Mouse (Mus musculus) hindbrain, postnatal 0 days (tissue): ENCODE measurements at regions not wholly inside any gene's neighbourhood (a gene's known extent, or its start where the extent isn't known, plus 50 kb on each side); places are given as distances from the start of the nearest gene placed in this dataset.

ENCODE experiments used
- ATAC-seq: fragments of 200-750 bp; cut with Nextera tagmentation; 2 replicates; pipeline ENCODE4 v1.8.0; 2017; ENCODE audit warnings: mild to moderate bottlenecking, moderate TSS enrichment, moderate library complexity
- DNase-seq: peaks from one replicate; pipeline ENCODE4 v3.0.0-alpha.2; 2015; ENCODE audit warnings: low spot score
- H3K27ac ChIP-seq: fragments of 300-500 bp; sonication (generic); 2 replicates; pipeline ENCODE4 v1.5.1; 2014; ENCODE audit warnings: mild to moderate bottlenecking
- H3K27me3 ChIP-seq: fragments of 300-500 bp; sonication (generic); 2 replicates; pipeline ENCODE4 v1.6.1; 2014; ENCODE audit warnings: low read length, mixed read lengths; ENCODE audit not compliant: insufficient read depth
- H3K36me3 ChIP-seq: fragments of 300-500 bp; sonication (generic); 2 replicates; pipeline ENCODE4 v1.6.1; 2014; ENCODE audit warnings: low read length, mixed read lengths; ENCODE audit not compliant: insufficient read depth
- H3K4me1 ChIP-seq: fragments of 300-500 bp; sonication (generic); 2 replicates; pipeline ENCODE4 v1.6.1; 2014; ENCODE audit warnings: antibody characterized with exemption, low read length, mixed read lengths; ENCODE audit not compliant: insufficient read depth
- H3K4me2 ChIP-seq: fragments of 300-500 bp; sonication (generic); 2 replicates; pipeline ENCODE4 v1.6.1; 2014; ENCODE audit warnings: low read depth, mild to moderate bottlenecking, low read length, moderate library complexity, mixed read lengths
- H3K4me3 ChIP-seq: fragments of 300-500 bp; sonication (generic); 2 replicates; pipeline ENCODE4 v1.5.1; 2014; ENCODE audit warnings: low read length
- H3K9ac ChIP-seq: fragments of 300-500 bp; sonication (generic); replicated peaks from 2 replicates; pipeline ENCODE4 v1.6.1; 2014; ENCODE audit warnings: mild to moderate bottlenecking, low read length, moderate library complexity, mixed read lengths
- H3K9me3 ChIP-seq: fragments of 300-500 bp; sonication (generic); 2 replicates; pipeline ENCODE4 v1.6.1; 2016; ENCODE audit warnings: low read length, mixed read lengths
- CTCF ChIP-seq: IDR thresholded peaks from 2 replicates; pipeline ENCODE4 v1.5.1; 2016; ENCODE audit warnings: antibody characterized with exemption, control low read depth, low read depth
- WGBS: fragments of 180-500 bp; shearing (Covaris S2); extraction: QIAGEN DNeasy Blood & Tissue Kit; methylation state at CpG from one replicate; pipeline ENCODE4 v1.1.7; 2014; 5-methylcytosine and 5-hydroxymethylcytosine counted together

DNA sequence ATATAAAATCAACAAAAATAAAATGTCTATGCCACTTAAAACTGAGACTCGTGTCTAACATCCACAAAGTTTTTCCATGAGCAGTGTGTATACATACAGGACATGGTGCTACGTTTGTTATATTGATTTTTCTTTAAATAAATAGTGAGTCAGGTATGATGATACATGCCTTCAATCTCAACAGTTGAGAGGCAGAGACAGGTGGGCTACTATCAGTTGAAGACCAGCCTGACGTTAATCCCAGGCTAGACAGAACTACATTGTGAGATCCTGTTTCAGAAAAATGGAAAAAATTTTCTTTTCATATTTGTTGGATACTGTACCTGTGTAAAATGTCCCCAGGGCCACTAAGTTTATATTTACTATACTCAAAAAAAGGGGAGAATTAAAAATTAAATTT, 66.5 kb upstream of the Ndst4 start:
- no peak overlapping the region for H3K27ac ChIP-seq
- no peaks in the 10 kb centered on the region for H3K4me1 ChIP-seq
- no peak for TF ChIP-seq CTCF
- H3K36me3 ChIP-seq: no peaks in the 10 kb centered on the region
- WGBS: 84% methylated on average over 3 of the region's 3 CpGs
- DNase-seq (no peak), ATAC-seq (no peak)
- no peak overlapping the region for H3K4me2 ChIP-seq
- H3K27me3 ChIP-seq: no peaks in the 10 kb centered on the region
- H3K9me3 ChIP-seq: no peaks in the 10 kb centered on the region
- H3K9ac ChIP-seq: no peak overlapping the region
- no peak overlapping the region for H3K4me3 ChIP-seq

DNA sequence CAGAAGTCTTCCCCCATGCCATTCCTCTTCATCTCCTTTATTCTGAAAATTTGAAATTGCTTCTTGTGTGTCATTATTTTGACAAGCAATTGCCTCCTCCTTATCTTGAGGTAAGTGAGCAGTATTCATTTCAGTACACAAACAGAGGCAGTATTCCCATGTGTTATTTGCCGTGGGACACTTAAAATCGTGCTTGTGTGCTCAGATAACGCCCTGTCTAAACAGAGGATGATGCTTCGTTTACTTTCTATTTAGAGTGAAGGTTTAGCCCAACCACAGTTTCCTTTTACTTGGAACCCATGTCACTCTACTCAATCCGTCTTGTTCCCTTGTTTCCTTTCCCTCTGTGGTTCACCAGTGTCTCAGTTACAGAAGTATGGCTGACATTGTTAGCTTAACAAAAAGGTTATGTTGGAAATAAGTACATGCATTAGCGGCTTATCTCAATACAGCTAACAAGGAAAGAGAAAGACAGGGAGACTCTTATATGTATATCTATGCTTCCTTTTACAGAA, 65.6 kb upstream of the Ndst4 start:
- no peaks in the 10 kb centered on the region for H3K27me3 ChIP-seq
- no peak for ATAC-seq
- H3K4me3 ChIP-seq: no peak overlapping the region
- H3K4me2 ChIP-seq: no peak overlapping the region
- 63% methylated on average over 6 of the region's 6 CpGs for WGBS
- no peak for TF ChIP-seq CTCF
- H3K4me1 ChIP-seq: no peaks in the 10 kb centered on the region
- H3K36me3 ChIP-seq: no peaks in the 10 kb centered on the region
- no peak overlapping the region for H3K27ac ChIP-seq
- no peak overlapping the region for H3K9ac ChIP-seq
- no peaks in the 10 kb centered on the region for H3K9me3 ChIP-seq
- DNase-seq: no peak
